In the genomic region with DNA sequence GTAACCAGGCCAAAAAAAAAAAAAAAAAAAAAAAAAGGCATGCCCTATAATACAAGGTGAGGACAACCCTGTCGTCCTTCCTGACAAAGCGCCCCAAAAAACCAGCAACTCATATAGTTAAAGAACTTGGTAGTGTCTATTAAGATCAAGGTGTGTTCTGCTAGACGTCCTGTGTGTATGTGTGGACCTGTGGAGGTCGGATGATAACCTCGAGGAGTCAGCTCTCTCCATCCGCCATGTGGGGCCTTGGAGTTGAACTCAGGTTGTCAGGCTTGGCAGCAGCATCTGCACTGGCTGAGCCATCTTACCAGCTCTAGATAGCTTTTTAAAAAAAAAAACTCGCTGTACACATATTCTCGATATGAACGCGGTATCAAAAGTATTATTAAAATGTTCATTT, we compare ENCODE assay signal across 25 mouse cellular contexts. TPM values are rescaled to one million over a fixed set of nuclear protein-coding genes. Genes with fewer than 3 reads are reported as not detected.
A peak's percentile ranks its signal among the peaks of the same experiment; 100 is the strongest.
DNase-seq lines count a peak whose midpoint lies in the region; ATAC-seq and TF ChIP-seq lines count a peak whose summit lies in the region.
"Had no signal": no experiment of that assay in that cellular context is flagged by ENCODE, and none has a peak within 500 bp of the region (broad histone marks: within the 10 kb centered on the region; RNA-seq: fewer than 3 reads in every experiment).

No protein-coding gene starts in this region.

- no peaks in the 10 kb centered on the region for H3K36me3 ChIP-seq in heart, embryonic 10.5 days
- H3K36me3 ChIP-seq in intestine, embryonic 14.5 days (ENCODE audit: control insufficient read depth, insufficient read depth, low read length), result no peaks in the 10 kb centered on the region
- no peaks in the 10 kb centered on the region for H3K36me3 ChIP-seq in intestine, postnatal 0 days (ENCODE audit: control insufficient read depth, insufficient read depth)
- no peaks in the 10 kb centered on the region for H3K36me3 ChIP-seq in intestine, embryonic 15.5 days
- H3K36me3 ChIP-seq: embryonic facial prominence, embryonic 12.5 days; limb, embryonic 13.5 days; neural tube, embryonic 12.5 days had no signal

- peak; percentile 74 for DNase-seq in heart, adult 11 months
- no peak for DNase-seq in heart, embryonic 10.5 days (ENCODE audit: low spot score)
- DNase-seq in intestine, embryonic 14.5 days (ENCODE audit: low spot score), result no peak
- DNase-seq in left cerebral cortex, postnatal 4 days, result no peak
- DNase-seq: cerebellum, adult 8-10 months; cerebellum, postnatal 25 days; gastrocnemius, postnatal 14 days; heart, postnatal 4 days; kidney, adult 11 months; kidney, postnatal 14 days; lung, postnatal 14 days; right cerebral cortex, adult 18-20 months; thymus, adult 2 months; thymus, postnatal 36 days had no signal

- H3K27ac ChIP-seq in heart, embryonic 10.5 days, result no peak overlapping the region
- no peak overlapping the region for H3K27ac ChIP-seq in intestine, embryonic 14.5 days (ENCODE audit: low read depth)
- no peak overlapping the region for H3K27ac ChIP-seq in intestine, postnatal 0 days (ENCODE audit: low read depth, low read length)
- peak overlapping the region; percentile 93 for H3K27ac ChIP-seq in bone marrow macrophage, adult 2 months (ENCODE audit: insufficient read depth, low read depth, low read length)
- H3K27ac ChIP-seq in intestine, embryonic 15.5 days, result no peak overlapping the region
- H3K27ac ChIP-seq: left cerebral cortex, adult 2 months; limb, embryonic 13.5 days; liver, embryonic 14.5 days; neural tube, embryonic 12.5 days had no signal

- no peak overlapping the region for H3K4me3 ChIP-seq in heart, embryonic 10.5 days
- no peak overlapping the region for H3K4me3 ChIP-seq in intestine, embryonic 14.5 days (ENCODE audit: low read depth, low read length)
- no peak overlapping the region for H3K4me3 ChIP-seq in intestine, postnatal 0 days (ENCODE audit: low read depth, low read length)
- H3K4me3 ChIP-seq in bone marrow macrophage, adult 2 months (ENCODE audit: insufficient read depth, low read length), result no peak overlapping the region
- no peak overlapping the region for H3K4me3 ChIP-seq in intestine, embryonic 15.5 days (replicated peaks)
- H3K4me3 ChIP-seq: myocyte; neural tube, embryonic 12.5 days had no signal

- ATAC-seq in intestine, embryonic 14.5 days (replicated peaks; ENCODE audit: low FRiP score, low TSS enrichment, low read depth), result no peak
- ATAC-seq in intestine, postnatal 0 days, result no peak
- ATAC-seq in intestine, embryonic 15.5 days, result no peak

- TF ChIP-seq POLR2A in bone marrow macrophage, adult 2 months (IDR thresholded peaks at IDR 0.05; ENCODE audit: borderline replicate concordance, low read depth, low read length), result no peak

- no peaks in the 10 kb centered on the region for H3K27me3 ChIP-seq in heart, embryonic 10.5 days (ENCODE audit: insufficient read depth, poor library complexity, severe bottlenecking)
- H3K27me3 ChIP-seq in intestine, embryonic 14.5 days (replicated peaks; ENCODE audit: control insufficient read depth, insufficient read depth, low read length), result no peaks in the 10 kb centered on the region
- H3K27me3 ChIP-seq in intestine, postnatal 0 days (replicated peaks; ENCODE audit: control insufficient read depth, insufficient read depth, low read length), result no peaks in the 10 kb centered on the region
- no peaks in the 10 kb centered on the region for H3K27me3 ChIP-seq in intestine, embryonic 15.5 days (replicated peaks)
- H3K27me3 ChIP-seq: embryonic facial prominence, embryonic 12.5 days; neural tube, embryonic 12.5 days had no signal

- H3K9me3 ChIP-seq in heart, embryonic 10.5 days, result no peaks in the 10 kb centered on the region
- H3K9me3 ChIP-seq in intestine, embryonic 14.5 days (ENCODE audit: control insufficient read depth, low read length), result no peaks in the 10 kb centered on the region
- no peaks in the 10 kb centered on the region for H3K9me3 ChIP-seq in intestine, postnatal 0 days (ENCODE audit: control insufficient read depth)
- no peaks in the 10 kb centered on the region for H3K9me3 ChIP-seq in intestine, embryonic 15.5 days
- H3K9me3 ChIP-seq: embryonic facial prominence, embryonic 12.5 days; limb, embryonic 13.5 days; midbrain, embryonic 10.5 days; neural tube, embryonic 12.5 days had no signal

- peak overlapping the region; percentile 89 for H3K4me2 ChIP-seq in intestine, embryonic 14.5 days (ENCODE audit: low read length)
- no peak overlapping the region for H3K4me2 ChIP-seq in intestine, postnatal 0 days (replicated peaks; ENCODE audit: low read depth)
- peak overlapping the region; percentile 95; the same call in 1 of the 2 replicates for H3K4me2 ChIP-seq in intestine, embryonic 15.5 days (replicated peaks)

- no peak for TF ChIP-seq CTCF in intestine, postnatal 0 days (IDR thresholded peaks at IDR 0.05; ENCODE audit: low read depth)
- TF ChIP-seq CTCF in bone marrow macrophage, adult 2 months (IDR thresholded peaks at IDR 0.05; ENCODE audit: low read depth, low read length), result no peak

- no peak overlapping the region for H3K9ac ChIP-seq in intestine, embryonic 14.5 days (ENCODE audit: low read length)
- no peak overlapping the region for H3K9ac ChIP-seq in intestine, postnatal 0 days (ENCODE audit: low read depth, low read length)
- H3K9ac ChIP-seq in intestine, embryonic 15.5 days, result no peak overlapping the region
- H3K9ac ChIP-seq: embryonic facial prominence, embryonic 12.5 days; liver, embryonic 14.5 days; lung, embryonic 14.5 days; neural tube, embryonic 12.5 days had no signal

- intact Hi-C loops in left cerebral cortex, postnatal 4 days (cut with DNase I), result loop anchor here (10.0 kb wide), 1 partner anchor 115 kb away; no protein-coding TSS in a partner anchor

- 90% methylated on average over 10 of the region's 10 CpGs for WGBS in heart, embryonic 10.5 days
- 88% methylated on average over 10 of the region's 10 CpGs for WGBS in intestine, embryonic 14.5 days
- 85% methylated on average over 10 of the region's 10 CpGs for WGBS in intestine, postnatal 0 days
- WGBS in intestine, embryonic 15.5 days, result 89% methylated on average over 10 of the region's 10 CpGs

- peaks cover 26% of the 10 kb centered on the region for H3K4me1 ChIP-seq in heart, embryonic 10.5 days
- peaks cover 15% of the 10 kb centered on the region for H3K4me1 ChIP-seq in intestine, embryonic 14.5 days (replicated peaks; ENCODE audit: control insufficient read depth, insufficient read depth, low read length)
- H3K4me1 ChIP-seq in intestine, postnatal 0 days (replicated peaks; ENCODE audit: control insufficient read depth, insufficient read depth, low read length), result 0 out of 2 replicates have a peak, but pooled peaks cover 7% of the 10 kb centered on the region
- H3K4me1 ChIP-seq in bone marrow macrophage, adult 2 months (ENCODE audit: control insufficient read depth, insufficient read depth, low read length), result peaks cover 29% of the 10 kb centered on the region
- H3K4me1 ChIP-seq in intestine, embryonic 15.5 days (replicated peaks), result peaks cover 12% of the 10 kb centered on the region; the same call in 1 of the 2 replicates

RNA-seq across cellular contexts. Expression of gene Iqgap2, which starts 2.4 kb away (rescaled TPM):
- 6.2 and 7.8 TPM in 2 replicates for polyA plus RNA-seq in heart, embryonic 10.5 days (2016; fragmentation: Nextera tagmentation; extraction: Ambion mirVana)
- polyA plus RNA-seq in intestine, embryonic 14.5 days (2014; fragmentation: Nextera tagmentation; extraction: Ambion mirVana), result 24.7 and 26.2 TPM in 2 replicates
- polyA plus RNA-seq in intestine, postnatal 0 days (2015; fragmentation: Nextera tagmentation; extraction: Ambion mirVana), result 31.5 and 35.9 TPM in 2 replicates
- 43.3 and 48.2 TPM in 2 replicates for polyA plus RNA-seq in bone marrow macrophage, adult 2 months (2012; ENCODE audit: insufficient read depth, insufficient read length, missing spikeins)
- polyA plus RNA-seq in intestine, embryonic 15.5 days (2015; fragmentation: Nextera tagmentation; extraction: Ambion mirVana), result 27.3 and 28.6 TPM in 2 replicates
- total RNA-seq in left cerebral cortex, postnatal 4 days (2021), result 1 to 10 TPM; 6.6 to 7.1 TPM
